Mouse (Mus musculus) liver, postnatal 0 days (tissue): ENCODE measurements around the gene Reg1.

Source experiments
- CTCF ChIP-seq: sonication (generic); IDR thresholded peaks from 2 replicates; pipeline ENCODE4 v1.5.1; 2016; ENCODE audit warnings: antibody characterized with exemption, low read depth
- EP300 ChIP-seq: IDR thresholded peaks from 2 replicates; pipeline ENCODE4 v1.6.1; 2016; ENCODE audit warnings: antibody characterized with exemption, low read depth, mild to moderate bottlenecking

DNA sequence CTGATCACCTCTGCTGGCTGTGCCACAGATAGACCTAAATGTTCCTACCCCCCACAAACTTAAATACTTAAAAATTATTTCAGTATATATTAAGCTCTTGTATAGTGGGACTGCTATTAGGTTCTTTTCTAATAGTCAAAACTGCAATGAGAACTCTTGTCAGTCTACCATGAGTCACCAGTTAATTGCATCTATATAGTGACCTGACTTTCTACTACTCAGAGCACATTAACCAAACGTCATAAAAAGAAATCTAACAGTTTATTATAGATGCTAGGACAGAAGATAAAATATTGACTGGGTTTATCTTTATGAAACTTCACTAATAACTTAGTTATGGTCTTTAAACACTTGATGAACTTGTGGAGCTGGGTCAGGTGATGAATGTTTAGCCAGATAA is 24.7 kb downstream of the Reg1 start:
- TF ChIP-seq CTCF (no peak), EP300 (no peak)
